Mouse (Mus musculus) thymus, postnatal 36 days (tissue): ENCODE measurements around the gene Hoxd12.

Experiments
- DNase-seq, 2 experiments: peaks; one replicate each; pipeline ENCODE4 v3.0.0; 2022; ENCODE audit warnings: mixed read lengths in 2 of 2

Gene Hoxd12

DNA sequence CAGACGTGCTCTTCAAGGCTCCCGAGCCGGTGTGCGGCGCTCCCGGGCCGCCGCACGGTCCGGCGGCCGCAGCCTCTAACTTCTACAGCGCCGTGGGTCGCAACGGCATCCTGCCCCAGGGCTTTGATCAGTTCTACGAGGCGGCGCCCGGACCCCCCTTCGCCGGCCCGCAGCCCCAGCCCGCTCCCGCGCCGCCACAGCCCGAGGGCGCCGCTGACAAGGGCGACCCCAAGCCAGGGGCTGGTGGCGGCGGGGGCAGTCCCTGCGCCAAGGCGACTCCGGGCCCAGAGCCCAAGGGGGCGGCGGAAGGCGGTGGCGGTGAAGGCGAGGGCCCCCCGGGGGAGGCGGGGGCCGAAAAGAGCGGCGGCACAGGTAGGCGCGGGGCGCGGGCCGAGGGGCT is 8.0 kb downstream of the Hoxd12 start:
- no peak for DNase-seq

DNA sequence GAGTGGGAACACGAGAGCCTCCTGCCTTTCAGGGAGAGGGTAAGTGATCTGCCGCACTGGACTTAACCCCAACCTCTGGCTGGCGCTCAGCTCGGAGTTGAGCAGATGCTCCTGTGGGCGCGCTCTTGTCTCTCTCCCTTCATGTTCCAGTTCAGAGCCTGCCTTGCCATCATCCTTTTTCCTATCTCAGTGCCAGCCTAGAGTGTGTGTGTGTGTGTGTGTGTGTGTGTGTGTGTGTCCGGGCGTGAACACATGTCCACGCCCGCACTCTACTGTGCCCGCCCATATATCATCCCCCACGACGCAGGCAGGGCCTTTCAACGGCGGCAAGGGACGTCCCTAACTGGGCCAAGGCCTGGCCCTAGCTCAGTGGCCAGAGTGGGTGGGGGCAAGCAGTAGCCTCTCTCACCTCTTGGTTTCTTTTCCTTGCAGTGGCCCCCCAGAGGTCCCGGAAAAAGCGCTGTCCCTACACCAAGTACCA is 8.7 kb downstream of the Hoxd12 start:
- DNase-seq, result no peak

DNA sequence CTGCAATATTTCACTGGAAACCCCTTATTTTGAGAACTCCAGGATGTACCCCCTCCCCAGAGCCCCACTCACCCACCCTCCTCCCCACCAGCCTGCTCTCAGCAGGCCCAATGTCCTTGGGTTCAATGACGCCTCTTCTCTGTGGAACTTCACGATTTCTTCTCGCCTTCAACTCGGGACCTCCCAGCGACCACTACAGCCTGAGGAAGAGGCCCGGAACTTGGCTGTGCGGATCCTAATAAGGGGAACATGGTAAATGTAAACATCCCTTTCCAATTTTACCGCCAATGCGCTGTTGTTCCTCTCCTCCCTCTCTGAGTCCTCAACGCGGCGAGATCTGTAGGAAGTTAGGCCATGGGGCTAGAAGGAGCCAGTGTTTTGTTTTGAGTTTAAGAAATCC is 9.3 kb downstream of the Hoxd12 start:
- DNase-seq, result no peak

DNA sequence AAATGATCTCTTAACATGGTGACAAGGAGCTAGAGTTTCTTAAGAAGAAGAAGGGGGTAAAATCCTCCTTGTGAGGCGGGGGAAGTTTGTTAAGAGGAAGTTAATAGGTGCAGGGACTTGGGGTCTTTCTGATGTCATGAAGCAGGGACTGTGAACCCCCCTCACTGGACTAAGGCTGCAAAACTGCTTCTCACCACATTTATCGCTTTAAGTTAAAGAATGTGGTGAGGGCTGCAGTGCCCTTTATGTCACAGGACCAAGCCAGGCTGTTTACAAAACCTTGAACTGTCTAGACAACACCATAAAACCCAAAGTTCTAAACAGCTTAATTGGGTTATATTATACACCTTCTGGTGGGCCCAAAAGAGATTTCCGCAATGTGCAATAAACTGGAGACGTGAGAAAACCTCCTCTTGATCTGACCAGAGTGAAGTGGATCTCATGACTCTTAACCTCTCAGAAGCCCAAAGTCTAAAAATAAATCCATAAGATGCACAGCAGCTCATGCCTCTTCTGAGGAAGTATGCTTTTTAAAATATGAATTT is 10.3 kb downstream of the Hoxd12 start:
- DNase-seq, result no peak

DNA sequence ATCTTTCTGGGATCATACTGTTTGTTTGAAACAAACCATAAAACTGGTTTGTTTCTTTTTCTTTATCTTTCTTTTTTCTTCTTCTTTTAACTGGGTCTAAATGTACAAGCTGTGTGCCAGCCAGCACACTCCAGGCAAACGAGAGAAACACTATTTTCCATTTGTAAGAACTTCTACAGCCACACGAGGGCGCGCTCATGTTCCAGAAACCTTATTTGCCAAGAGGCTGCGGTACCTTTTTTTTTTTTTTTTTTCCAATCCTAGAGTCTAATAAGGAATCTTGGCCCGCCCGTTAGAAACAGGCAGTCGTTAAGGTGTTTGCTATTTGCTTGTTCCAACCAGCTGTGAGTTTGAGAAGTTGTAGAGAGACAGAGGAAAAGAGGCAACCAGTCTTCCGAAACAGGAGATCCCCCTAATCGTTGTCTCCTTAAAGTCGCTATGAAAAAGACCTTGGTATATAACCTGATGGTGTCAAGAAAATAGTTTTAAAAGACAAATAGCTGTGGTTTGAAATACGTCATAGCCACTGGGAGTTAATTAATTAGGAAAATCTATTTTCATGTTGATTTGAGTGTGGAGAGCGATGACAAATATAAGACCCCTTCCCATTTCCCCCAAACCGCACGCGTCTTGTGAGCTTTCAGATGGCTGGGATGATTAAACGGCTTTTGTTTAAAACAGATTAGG is 11.6 kb downstream of the Hoxd12 start:
- no peak for DNase-seq

DNA sequence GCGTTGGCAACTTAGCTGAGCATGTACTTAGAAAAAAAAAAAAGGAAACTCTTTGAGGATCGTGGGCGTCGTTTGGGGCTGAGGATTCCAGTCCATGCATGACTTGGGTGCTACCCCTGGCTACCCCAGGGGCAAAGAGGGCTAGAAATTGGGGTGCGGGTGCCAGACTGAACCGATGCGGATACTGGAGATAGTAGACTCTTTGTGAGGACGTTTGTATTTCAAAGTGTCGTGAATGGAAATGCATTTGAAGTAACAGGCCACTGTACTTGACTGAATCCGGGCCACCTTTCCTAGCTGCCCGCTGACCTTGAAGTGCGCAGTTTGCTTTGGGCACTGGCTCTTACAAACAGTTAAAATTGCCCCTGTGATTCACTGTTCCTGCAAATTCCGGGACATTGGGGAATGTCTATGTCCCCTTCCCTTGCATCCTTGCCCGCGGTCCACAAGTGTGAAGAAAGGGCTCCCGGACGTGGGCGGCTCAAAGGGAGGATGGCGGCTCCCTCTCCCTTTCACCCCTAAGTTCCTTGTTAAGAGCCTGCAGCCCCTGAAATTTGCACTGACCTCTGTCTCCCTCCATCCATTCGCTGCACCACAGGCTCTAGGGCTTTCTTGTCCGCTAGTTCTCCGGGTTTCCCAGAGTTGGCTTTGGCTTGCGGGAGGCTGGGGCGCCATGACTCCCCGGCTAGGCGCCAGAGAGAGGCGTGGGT is 12.3 kb downstream of the Hoxd12 start:
- no peak for DNase-seq

DNA sequence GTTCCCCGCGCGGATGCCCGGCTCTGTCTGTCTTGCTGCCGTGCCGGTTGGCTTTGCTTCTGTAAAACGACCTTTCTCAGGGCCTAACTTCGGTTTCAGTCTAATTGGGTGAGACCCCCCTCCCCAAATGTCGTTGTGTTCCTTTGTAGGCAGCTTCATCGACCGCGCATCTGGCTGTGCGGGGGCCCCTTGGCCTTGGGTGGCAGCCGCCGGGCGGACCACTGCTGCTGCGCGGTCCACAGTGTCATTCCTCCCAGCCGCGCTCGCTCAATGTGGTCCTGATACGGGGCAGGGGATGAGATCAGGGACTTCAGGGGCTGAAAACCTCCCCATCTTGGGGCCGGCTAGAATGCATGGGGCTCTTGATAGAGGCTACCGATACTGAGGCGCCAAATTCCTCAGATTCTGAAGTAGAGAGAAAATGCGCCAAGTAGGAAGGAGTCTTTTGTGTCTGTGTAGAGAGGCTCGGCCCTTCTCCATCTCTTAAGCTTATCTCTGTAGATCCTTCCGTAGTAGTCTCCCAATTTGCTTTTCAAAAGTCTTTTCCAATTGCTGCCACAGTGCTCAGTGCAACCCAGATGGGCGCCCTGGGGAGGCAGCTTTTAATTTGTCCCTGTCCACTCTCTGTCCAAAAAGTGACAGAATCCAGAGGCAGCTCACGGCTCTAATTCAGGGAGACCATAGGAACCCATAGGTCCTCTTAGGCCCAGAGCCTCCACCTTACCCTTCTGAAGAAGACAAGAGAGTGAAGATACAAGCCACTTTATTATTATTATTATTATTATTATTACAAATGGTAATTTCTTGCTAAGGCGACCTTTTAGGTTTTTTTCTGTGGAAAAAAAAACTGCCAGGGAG is 13.1 kb downstream of the Hoxd12 start:
- no peak for DNase-seq

DNA sequence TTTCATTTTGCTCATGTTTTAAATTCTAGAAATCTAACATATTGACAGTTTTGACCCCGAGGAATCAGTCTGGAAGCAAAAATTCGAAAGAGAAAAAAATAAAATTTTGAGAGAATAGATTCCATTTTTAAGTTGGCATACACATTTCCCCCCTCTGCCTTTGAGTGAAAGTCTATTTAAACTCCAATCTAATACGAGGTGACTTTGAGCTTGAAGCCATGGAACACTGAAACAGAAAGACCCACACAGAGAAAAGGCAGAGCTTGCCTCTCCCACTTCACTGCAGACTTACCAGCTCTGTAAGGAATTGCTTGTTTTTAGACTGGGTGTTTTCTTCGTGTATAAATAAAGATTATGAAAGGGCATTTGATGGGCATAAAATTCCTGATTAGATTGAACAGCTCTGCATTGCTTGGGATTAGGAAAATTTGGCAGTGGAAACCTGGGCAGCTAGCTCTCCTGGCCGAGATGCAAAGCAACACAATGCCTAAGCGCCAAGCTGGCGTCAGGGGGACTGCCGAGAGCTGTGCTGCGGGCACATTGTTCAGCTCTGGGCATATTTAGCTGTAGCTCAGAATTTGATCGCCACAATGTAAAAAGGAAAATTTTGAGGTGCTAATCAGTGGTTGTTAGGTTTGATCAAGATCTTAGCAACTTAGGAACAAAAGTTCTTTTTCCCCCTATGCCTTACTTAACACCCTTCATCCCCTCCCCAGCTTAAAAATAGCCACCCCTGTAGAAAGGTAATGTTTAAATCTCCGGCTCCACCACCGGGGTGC is 14.2 kb downstream of the Hoxd12 start:
- no peak for DNase-seq

DNA sequence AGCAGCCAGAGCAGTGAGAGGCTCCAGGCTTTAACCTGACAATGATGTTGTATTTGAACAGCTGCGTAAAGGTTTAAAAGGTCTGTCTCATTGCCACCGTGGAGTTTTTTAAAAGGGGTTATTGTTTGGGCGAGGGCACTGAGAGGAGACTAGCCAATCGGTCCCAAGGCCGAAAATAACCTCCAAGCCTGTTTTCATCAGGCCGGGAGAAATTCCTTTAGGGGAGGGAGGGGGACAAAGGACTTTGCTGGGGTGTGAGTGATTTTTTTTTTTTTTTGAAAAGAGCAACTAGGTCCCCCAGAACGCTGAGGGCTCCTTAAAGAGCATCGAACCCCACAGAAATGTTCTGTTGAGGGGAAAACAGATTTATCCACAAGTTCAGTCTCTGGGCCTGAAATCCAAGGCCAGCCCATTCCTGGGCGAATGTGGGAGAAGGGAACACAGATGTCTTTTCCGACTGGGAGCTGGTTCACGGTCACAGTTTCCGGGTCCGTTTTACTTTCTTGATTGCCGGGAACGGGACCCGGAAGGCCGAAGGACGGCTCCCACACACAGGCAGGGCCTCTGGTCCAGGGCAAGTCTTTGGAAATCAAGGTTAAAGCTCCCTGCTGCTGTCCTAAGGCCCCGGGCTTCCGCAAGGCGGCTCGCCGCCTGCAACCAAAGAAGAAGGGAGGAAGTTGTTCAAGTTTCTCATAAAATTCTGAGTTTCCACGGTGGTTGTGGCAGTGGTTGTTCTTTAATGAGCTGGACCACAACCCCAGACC is 14.9 kb downstream of the Hoxd12 start:
- DNase-seq, result no peak

DNA sequence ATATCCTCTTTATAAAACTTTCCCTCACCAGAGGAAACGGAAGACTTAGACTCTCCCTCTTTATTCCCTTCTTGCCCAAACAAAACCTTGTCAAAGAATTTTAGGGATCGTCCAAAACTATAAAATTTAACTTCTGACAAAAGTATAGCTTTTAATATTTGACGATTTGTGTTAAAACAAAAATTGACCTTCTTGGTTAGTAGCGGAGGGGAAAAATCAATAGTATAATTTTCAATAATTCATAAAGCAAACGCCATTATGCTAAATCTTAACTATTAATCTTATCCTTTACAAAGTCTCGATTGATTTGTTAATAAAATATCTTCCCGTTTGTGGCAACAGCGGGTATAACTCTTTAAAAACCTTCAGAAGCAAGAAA is 15.5 kb downstream of the Hoxd12 start:
- DNase-seq, result no peak

DNA sequence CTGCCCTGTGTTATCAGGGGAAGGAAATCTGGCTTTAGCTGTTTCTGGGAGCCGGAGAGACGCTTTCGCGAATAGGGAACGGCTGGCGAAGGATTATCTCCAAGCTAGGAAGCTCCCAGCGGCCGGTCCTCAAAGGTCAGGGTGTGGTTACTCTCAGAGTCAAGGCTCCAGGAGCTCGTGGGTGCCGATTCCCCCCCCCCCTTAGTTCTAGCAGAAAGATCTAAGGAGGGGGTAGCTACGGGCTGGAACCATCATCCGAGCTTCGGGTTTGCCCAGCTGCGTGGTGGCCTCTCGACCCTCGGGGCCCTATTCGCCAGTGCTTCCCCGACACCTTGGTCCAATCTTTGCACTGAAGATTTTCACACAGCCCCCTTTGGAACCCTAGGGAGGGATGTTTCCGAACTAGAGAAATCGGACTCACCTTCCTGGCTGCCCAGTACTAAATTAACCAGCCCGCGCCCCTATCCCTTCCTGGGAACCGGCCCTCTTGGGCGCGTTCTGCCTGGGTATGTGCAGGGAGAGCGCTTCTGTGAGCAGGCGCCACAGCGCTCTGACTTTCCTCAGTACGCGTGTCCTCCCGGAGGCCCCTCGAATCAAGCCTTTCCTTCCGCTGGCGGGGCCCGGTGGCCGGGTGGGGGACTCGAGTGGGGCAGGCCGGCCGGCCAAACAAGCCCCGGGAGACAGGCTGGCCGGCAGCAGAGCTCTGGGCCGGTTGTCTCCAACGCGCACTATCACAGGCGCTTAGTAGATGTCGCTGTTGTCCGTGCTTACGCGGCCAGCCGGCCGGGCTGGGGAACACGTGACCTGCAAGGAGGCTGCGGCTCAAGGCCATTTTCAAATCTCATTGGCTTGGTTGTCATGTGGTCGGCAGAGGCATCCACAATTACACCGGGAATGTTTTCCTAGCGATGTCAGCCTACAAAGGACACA is 16.5 kb downstream of the Hoxd12 start, which contains the start of gene Hoxd10:
Gene Hoxd10, plus strand, starts transcription at position 903 of the 930 bp plus-strand sequence.
- DNase-seq, result no peak

DNA sequence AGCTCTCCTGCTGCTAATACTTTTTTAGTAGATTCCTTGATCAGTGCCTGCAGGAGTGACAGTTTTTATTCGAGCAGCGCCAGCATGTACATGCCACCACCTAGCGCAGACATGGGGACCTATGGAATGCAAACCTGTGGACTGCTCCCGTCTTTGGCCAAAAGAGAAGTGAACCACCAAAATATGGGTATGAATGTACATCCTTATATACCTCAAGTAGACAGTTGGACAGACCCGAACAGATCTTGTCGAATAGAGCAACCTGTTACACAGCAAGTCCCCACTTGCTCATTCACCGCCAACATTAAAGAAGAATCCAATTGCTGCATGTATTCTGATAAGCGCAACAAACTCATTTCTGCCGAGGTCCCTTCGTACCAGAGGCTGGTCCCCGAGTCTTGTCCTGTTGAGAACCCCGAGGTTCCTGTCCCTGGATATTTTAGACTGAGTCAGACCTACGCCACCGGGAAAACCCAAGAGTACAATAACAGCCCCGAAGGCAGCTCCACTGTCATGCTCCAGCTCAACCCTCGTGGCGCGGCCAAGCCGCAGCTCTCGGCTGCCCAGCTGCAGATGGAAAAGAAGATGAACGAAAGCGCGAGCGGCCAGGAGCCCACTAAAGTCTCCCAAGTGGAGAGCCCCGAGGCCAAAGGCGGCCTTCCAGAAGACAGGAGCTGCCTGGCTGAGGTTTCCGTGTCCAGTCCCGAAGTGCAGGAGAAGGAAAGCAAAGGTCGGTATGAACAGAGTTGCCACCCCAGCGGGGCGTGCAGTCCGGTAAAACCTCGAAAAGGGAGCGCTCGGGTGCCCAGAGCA is 17.4 kb downstream of the Hoxd12 start:
- no peak for DNase-seq

DNA sequence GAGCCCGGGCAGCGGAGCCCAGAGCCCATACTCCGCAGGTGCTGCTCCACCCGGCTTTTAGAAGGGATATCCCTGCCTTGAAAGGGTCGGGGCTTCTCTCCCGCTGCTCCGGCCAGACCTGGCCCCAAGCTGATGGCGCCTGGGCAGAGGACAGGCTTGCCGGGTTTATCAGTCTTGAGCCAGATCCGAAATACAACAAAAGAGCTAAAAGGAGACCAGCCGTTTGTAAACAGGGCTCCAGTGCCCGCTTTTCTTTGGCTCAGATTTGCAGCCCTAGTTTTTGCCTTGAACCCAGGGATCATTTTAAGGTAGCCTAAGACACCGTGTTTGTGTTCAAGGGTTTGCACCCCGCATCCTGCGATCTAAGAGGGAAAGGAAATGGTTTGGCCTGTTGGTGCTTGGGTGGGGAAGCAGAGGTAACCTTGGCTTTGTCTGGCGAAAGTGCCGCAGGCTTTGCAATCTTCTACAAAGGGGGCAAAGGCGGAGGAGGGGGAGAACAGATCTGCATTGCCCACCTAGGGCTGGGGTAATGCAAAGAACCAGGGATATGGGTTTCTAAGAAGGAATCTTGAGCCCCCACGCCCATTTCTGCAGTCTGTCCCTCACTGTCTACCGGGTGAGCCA is 18.1 kb downstream of the Hoxd12 start:
- no peak for DNase-seq

DNA sequence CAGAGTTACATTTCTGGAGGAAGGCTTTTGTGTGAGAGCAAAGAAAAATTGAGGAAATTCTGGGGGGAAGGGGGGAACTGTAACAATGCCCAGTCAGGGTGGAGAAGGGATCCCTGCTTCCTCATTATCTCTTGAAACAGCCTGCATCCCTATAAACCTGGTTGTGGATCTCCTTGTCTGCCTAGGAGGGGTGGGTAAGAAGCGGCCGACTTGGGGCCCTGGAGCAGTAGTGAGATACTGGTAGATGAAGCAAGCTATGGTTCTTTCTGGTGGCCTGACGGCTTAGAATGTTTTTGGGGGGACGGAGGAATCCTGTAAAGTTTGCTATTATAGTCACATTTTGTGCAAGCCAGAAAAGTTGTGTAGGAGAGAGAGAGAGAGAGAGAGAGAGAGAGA is 18.6 kb downstream of the Hoxd12 start:
- DNase-seq, result no peak

DNA sequence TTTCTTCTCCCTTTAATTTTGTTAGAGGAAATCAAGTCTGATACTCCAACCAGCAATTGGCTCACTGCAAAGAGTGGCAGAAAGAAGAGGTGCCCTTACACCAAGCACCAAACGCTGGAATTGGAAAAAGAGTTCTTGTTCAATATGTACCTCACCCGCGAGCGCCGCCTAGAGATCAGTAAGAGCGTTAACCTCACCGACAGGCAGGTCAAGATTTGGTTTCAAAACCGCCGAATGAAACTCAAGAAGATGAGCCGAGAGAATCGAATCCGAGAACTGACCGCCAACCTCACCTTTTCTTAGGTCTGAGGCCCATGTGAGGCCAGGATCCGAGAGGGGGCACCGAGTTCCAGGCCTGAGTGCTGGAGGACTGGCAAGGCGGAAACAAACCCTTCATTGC is 19.3 kb downstream of the Hoxd12 start:
- DNase-seq, result no peak

DNA sequence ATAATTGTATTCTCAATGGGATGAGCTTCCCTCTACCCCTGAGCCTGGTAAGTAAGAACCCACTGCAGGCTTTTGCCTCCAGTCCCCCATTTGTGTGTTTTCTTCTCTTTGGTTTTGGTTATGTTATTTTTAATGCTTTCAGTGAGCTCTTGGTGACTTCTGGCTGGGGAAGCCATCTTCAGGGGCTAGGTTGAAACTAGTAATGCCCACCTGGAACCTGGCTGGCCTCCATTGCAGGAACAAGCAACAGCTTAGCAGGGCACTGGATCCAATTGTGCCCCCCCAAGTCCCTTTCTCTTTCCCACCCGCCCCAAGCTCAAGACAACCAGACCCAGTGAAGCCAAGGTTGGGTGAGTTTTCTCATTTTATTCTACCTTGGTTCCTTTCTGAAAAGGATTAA is 20.6 kb downstream of the Hoxd12 start:
- no peak for DNase-seq

DNA sequence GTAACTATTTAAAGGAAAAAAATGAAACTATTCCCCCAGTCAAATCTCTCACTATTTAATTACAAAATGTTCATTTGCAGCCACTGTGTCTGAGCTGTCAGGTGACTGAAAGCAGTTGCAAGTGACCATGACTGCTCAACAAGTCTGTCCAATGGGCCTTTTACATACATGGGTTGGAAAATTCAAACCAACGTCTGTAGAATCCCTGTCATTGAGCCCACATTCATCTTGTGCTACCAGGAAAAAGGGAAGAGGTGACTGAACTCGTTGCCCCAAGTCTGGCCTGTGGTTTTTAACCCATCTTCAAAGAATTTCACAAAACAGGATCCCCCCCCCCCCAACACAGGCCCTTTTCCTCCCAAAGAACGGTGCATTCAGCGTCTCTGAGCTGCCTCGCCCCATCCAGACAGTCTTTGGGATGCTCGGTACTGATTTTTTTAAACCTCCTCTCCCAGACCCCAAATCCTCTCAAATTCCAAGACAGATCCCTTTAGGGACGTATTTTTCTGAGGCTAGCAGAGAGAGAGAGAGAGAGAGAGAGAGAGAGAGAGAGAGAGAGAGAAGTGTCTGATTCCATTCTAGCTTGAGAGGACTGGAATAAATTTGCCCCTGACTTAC is 21.1 kb downstream of the Hoxd12 start:
- no peak for DNase-seq
